Mouse (Mus musculus) midbrain, embryonic 12.5 days (tissue): ENCODE measurements around the gene Phf2. TPM values are rescaled to one million over a fixed set of nuclear protein-coding genes. Genes with fewer than 3 reads are reported as not detected.

Source experiments
- ATAC-seq: fragments of 200-750 bp; cut with Nextera tagmentation; 2 replicates; pipeline ENCODE4 v1.8.0; 2017; ENCODE audit warnings: low read depth, moderate TSS enrichment, moderate library complexity; ENCODE audit not compliant: low FRiP score
- H3K27ac ChIP-seq: fragments of 300-500 bp; sonication (generic); replicated peaks from 2 replicates; pipeline ENCODE4 v1.5.1; 2016; ENCODE audit warnings: mild to moderate bottlenecking
- H3K27me3 ChIP-seq: fragments of 300-500 bp; sonication (generic); 2 replicates; pipeline ENCODE4 v1.6.1; 2016; ENCODE audit warnings: mild to moderate bottlenecking
- H3K36me3 ChIP-seq: fragments of 300-500 bp; sonication (generic); 2 replicates; pipeline ENCODE4 v1.6.1; 2016
- H3K4me1 ChIP-seq: fragments of 300-500 bp; sonication (generic); 2 replicates; pipeline ENCODE4 v1.6.1; 2016
- H3K4me2 ChIP-seq: fragments of 300-500 bp; sonication (generic); replicated peaks from 2 replicates; pipeline ENCODE4 v1.6.1; 2016; ENCODE audit warnings: mild to moderate bottlenecking, moderate library complexity
- H3K4me3 ChIP-seq: fragments of 300-500 bp; sonication (generic); 2 replicates; pipeline ENCODE4 v1.5.1; 2016; ENCODE audit warnings: mild to moderate bottlenecking
- H3K9ac ChIP-seq: fragments of 300-500 bp; sonication (generic); replicated peaks from 2 replicates; pipeline ENCODE4 v1.6.1; 2016; ENCODE audit warnings: mild to moderate bottlenecking, moderate library complexity
- H3K9me3 ChIP-seq: fragments of 300-500 bp; sonication (generic); 2 replicates; pipeline ENCODE4 v1.6.1; 2016; ENCODE audit warnings: mild to moderate bottlenecking
- WGBS: fragments of 180-500 bp; shearing (Covaris S2); methylation state at CpG from one replicate; pipeline ENCODE4 v1.1.7; 2016; 5-methylcytosine and 5-hydroxymethylcytosine counted together
- polyA plus RNA-seq: library from polyadenylated mRNA; unstranded; fragments of >200 nt; fragmentation: Nextera tagmentation; extraction: Ambion mirVana; gene quantifications from 2 replicates; pipeline ENCODE4 v1.2.1, GENCODE M21; 2016

Phf2 gene
- polyA plus RNA-seq, 1 experiment from 2014 or later, result 11.3 TPM

GRCm38 (mm10) chr13:48798256-48798771, 72.6 kb downstream of the Phf2 start:
- peak; percentile 64; the same call in 1 of the 2 replicates for ATAC-seq
- no peak overlapping the region for H3K4me2 ChIP-seq
- H3K27ac ChIP-seq, result no peak overlapping the region
- H3K27me3 ChIP-seq, result 0 out of 2 replicates have a peak, but pooled peaks cover 3% of the 10 kb centered on the region
- peaks cover 9% of the 10 kb centered on the region; the same call in 1 of the 2 replicates for H3K4me1 ChIP-seq
- peaks cover 14% of the 10 kb centered on the region for H3K36me3 ChIP-seq
- WGBS, result 49% methylated on average over 14 of the region's 14 CpGs
- no peak overlapping the region for H3K4me3 ChIP-seq
- no peaks in the 10 kb centered on the region for H3K9me3 ChIP-seq
- no peak overlapping the region for H3K9ac ChIP-seq

GRCm38 (mm10) chr13:48796906-48797305, 74.0 kb downstream of the Phf2 start:
- Histone ChIP-seq H3K27me3 (0 out of 2 replicates have a peak, but pooled peaks cover 3% of the 10 kb centered on the region), H3K9ac (no peak overlapping the region), H3K36me3 (peaks cover 2% of the 10 kb centered on the region), H3K27ac (no peak overlapping the region), H3K9me3 (no peaks in the 10 kb centered on the region), H3K4me1 (peaks cover 9% of the 10 kb centered on the region; the same call in 1 of the 2 replicates), H3K4me3 (no peak overlapping the region), H3K4me2 (no peak overlapping the region)
- WGBS, result 82% methylated on average over 11 of the region's 11 CpGs
- no peak for ATAC-seq

- Histone ChIP-seq H3K27ac (no peak overlapping the region), H3K4me1 (peaks cover 9% of the 10 kb centered on the region; the same call in 1 of the 2 replicates), H3K27me3 (0 out of 2 replicates have a peak, but pooled peaks cover 3% of the 10 kb centered on the region), H3K36me3 (no peaks in the 10 kb centered on the region), H3K4me3 (no peak overlapping the region), H3K4me2 (no peak overlapping the region), H3K9me3 (no peaks in the 10 kb centered on the region), H3K9ac (no peak overlapping the region)
- 83% methylated on average over 6 of the region's 6 CpGs for WGBS
- no peak for ATAC-seq
Measured at GRCm38 (mm10) chr13:48795711-48796110, 75.2 kb downstream of the Phf2 start.

- H3K36me3 ChIP-seq, result no peaks in the 10 kb centered on the region
- H3K9me3 ChIP-seq, result no peaks in the 10 kb centered on the region
- WGBS, result 81% methylated on average over 8 of the region's 8 CpGs
- ATAC-seq, result no peak
- no peak overlapping the region for H3K27ac ChIP-seq
- H3K9ac ChIP-seq, result no peak overlapping the region
- H3K4me3 ChIP-seq, result no peak overlapping the region
- H3K4me1 ChIP-seq, result peaks cover 23% of the 10 kb centered on the region
- peaks cover 9% of the 10 kb centered on the region; the same call in 1 of the 2 replicates for H3K27me3 ChIP-seq
- H3K4me2 ChIP-seq, result no peak overlapping the region
Measured at GRCm38 (mm10) chr13:48784594-48785298, 86.2 kb downstream of the Phf2 start.

GRCm38 (mm10) chr13:48784151-48784550, 86.8 kb downstream of the Phf2 start:
- peaks cover 26% of the 10 kb centered on the region for H3K4me1 ChIP-seq

GRCm38 (mm10) chr13:48782727-48783725, 87.9 kb downstream of the Phf2 start:
- no peaks in the 10 kb centered on the region for H3K36me3 ChIP-seq
- H3K4me3 ChIP-seq, result no peak overlapping the region
- H3K9ac ChIP-seq, result no peak overlapping the region
- H3K9me3 ChIP-seq, result no peaks in the 10 kb centered on the region
- no peak overlapping the region for H3K27ac ChIP-seq
- 41% methylated on average over 27 of the region's 27 CpGs for WGBS
- peaks cover 9% of the 10 kb centered on the region; the same call in 1 of the 2 replicates for H3K27me3 ChIP-seq
- H3K4me2 ChIP-seq, result no peak overlapping the region
- peaks cover 26% of the 10 kb centered on the region for H3K4me1 ChIP-seq
- ATAC-seq, result 0 out of 2 replicates have a peak, but pooled peaks have one; percentile 49

More at GRCm38 (mm10) chr13:48784151-48784550, 86.8 kb downstream of the Phf2 start:
- Histone ChIP-seq H3K4me2 (no peak overlapping the region), H3K27ac (no peak overlapping the region), H3K4me3 (no peak overlapping the region), H3K9me3 (no peaks in the 10 kb centered on the region), H3K9ac (no peak overlapping the region), H3K27me3 (peaks cover 9% of the 10 kb centered on the region; the same call in 1 of the 2 replicates), H3K36me3 (no peaks in the 10 kb centered on the region)
- WGBS, result 49% methylated on average over 8 of the region's 8 CpGs
- ATAC-seq, result 0 out of 2 replicates have a peak, but pooled peaks have one; percentile 49

- ATAC-seq, result no peak
- Histone ChIP-seq H3K4me2 (no peak overlapping the region), H3K27ac (no peak overlapping the region), H3K36me3 (no peaks in the 10 kb centered on the region), H3K9me3 (no peaks in the 10 kb centered on the region), H3K4me1 (peaks cover 26% of the 10 kb centered on the region), H3K9ac (no peak overlapping the region), H3K27me3 (peaks cover 9% of the 10 kb centered on the region; the same call in 1 of the 2 replicates), H3K4me3 (no peak overlapping the region)
- 68% methylated on average over 9 of the region's 9 CpGs for WGBS
Measured at GRCm38 (mm10) chr13:48780345-48781010, 90.4 kb downstream of the Phf2 start.

GRCm38 (mm10) chr13:48779592-48780344, 91.2 kb downstream of the Phf2 start:
- Histone ChIP-seq H3K4me2 (no peak overlapping the region), H3K4me1 (peaks cover 26% of the 10 kb centered on the region), H3K27me3 (peaks cover 9% of the 10 kb centered on the region; the same call in 1 of the 2 replicates), H3K4me3 (no peak overlapping the region), H3K9ac (no peak overlapping the region), H3K9me3 (no peaks in the 10 kb centered on the region), H3K36me3 (no peaks in the 10 kb centered on the region), H3K27ac (no peak overlapping the region)
- no peak for ATAC-seq
- WGBS, result 49% methylated on average over 11 of the region's 11 CpGs

GRCm38 (mm10) chr13:48778138-48778537, 92.8 kb downstream of the Phf2 start:
- WGBS, result 74% methylated on average over 4 of the region's 4 CpGs
- peaks cover 15% of the 10 kb centered on the region for H3K4me1 ChIP-seq
- H3K36me3 ChIP-seq, result no peaks in the 10 kb centered on the region
- H3K4me3 ChIP-seq, result no peak overlapping the region
- no peak overlapping the region for H3K4me2 ChIP-seq
- peaks cover 9% of the 10 kb centered on the region; the same call in 1 of the 2 replicates for H3K27me3 ChIP-seq
- H3K27ac ChIP-seq, result no peak overlapping the region
- H3K9me3 ChIP-seq, result no peaks in the 10 kb centered on the region
- H3K9ac ChIP-seq, result no peak overlapping the region
- ATAC-seq, result no peak

GRCm38 (mm10) chr13:48774506-48774905, 96.4 kb downstream of the Phf2 start:
- H3K27ac ChIP-seq, result no peak overlapping the region
- 78% methylated on average over 7 of the region's 7 CpGs for WGBS
- no peak overlapping the region for H3K9ac ChIP-seq
- H3K4me1 ChIP-seq, result no peaks in the 10 kb centered on the region
- H3K27me3 ChIP-seq, result no peaks in the 10 kb centered on the region
- H3K4me2 ChIP-seq, result no peak overlapping the region
- no peaks in the 10 kb centered on the region for H3K9me3 ChIP-seq
- H3K4me3 ChIP-seq, result no peak overlapping the region
- H3K36me3 ChIP-seq, result no peaks in the 10 kb centered on the region
- ATAC-seq, result no peak
